Mouse (Mus musculus) E14TG2a.4 (cell line): Measurements from ENCODE around the gene Dbh.

Source experiments
- CTCF ChIP-seq: conservative IDR thresholded peaks from 2 replicates; pipeline ENCODE4 v1.5.1; 2014; ENCODE audit warnings: low read length
- NANOG ChIP-seq: IDR thresholded peaks from 2 replicates; pipeline ENCODE4 v1.6.1; 2014; ENCODE audit warnings: borderline replicate concordance, low read length, mixed read lengths

- TF ChIP-seq NANOG (no peak), CTCF (no peak)
Measured at GRCm38 (mm10) chr2:27205666-27206065, 40.6 kb downstream of the Dbh start.
